Mouse (Mus musculus) testis, postnatal 10 days (tissue): ENCODE data around the gene Iqschfp.

ENCODE experiments used
- DNase-seq: peaks from one replicate; pipeline ENCODE4 v3.0.0; 2021; ENCODE audit warnings: low spot score

Gene Iqschfp

DNA sequence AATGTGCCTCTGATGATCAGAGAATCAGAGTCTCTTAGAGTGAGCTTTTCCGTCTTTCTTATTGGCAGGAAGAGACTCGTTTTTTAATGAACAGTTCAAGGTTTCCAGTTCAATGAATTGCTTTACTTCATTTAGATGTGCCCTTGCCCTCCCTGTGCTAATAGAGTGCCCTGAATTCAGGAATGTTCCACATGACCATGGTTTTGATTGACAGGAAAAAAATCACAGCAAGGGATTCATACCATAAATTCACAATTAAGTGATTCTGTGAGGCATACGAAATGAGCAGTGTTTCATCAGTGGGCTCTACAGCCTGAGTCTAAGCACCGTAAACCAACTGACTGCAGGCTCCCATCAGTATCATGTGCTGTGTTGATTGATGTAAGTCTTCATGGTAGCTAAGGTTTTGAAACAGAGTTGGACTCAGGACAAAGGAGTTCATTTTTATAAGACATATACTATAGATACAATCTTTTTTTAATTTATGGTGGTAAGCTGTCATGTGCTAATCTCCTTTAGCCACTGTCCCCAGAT, 312.0 kb downstream of the Iqschfp start:
- no peak for DNase-seq

DNA sequence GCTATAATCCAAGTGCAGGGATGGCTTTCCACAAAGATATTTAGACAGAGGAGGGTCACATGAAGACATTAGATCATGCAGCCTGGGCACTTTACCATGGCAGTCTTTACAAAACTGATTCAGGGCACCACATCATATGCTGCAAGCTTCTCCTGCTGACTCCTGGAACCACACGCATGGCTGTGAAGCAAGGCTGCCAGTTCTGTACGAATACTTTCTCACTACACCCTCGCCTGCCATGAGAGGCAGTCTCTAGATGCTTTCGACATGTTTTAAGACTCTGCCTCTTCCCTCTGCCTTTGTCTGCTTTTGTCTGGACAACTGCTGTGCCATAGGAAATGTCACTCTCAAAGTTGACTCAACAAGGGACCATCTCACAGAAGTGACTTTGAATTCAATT, 318.4 kb downstream of the Iqschfp start:
- no peak for DNase-seq

- DNase-seq, result no peak
These were observed 329.4 kb downstream of the Iqschfp start for GRCm38 (mm10) chr3:68221452-68221851.

DNA sequence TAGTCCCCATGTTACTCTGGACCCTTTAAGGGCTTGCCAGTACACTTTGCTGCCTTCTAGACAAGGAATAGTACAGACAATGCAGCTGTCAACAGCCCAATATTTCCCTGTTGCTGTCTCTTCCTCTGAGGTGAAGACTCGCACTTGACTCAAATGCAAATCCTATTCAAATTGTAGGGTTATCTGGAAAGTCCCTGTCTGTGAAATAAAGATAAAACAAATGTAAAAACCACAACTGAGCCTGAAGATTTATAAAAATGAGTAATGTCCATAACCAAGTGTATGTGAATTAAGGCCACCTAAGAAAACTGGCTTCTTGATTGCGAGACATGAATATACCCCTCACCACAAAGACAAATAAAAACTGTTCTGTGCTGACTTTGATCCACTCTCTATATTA, 347.9 kb downstream of the Iqschfp start:
- DNase-seq, result no peak

DNA sequence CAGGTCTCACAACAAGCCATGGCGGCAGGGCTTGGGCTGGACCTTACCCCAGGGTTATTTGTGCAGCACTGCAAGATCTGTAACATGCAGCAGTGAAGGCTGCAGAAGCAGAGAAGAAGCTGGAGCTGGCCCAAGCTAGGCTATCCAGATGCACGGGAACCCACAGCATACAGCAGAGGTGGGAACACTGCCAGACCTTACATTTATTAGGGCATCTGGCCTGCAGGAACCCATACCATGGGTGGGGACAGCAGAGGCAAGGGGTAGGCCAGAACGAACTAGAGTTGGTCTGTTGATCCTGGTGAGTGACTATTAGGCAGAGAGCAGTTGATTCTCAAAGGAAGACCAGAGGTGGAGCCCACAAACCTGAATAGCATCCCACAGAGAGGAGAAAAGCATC, 351.2 kb downstream of the Iqschfp start:
- DNase-seq, result no peak

GRCm38 (mm10) chr3:68246154-68246553, 354.1 kb downstream of the Iqschfp start:
- no peak for DNase-seq

- no peak for DNase-seq
These were observed 358.6 kb downstream of the Iqschfp start for GRCm38 (mm10) chr3:68250589-68250988.

- no peak for DNase-seq
These were observed 360.3 kb downstream of the Iqschfp start for GRCm38 (mm10) chr3:68252335-68252734.

- DNase-seq, result no peak
These were observed 370.3 kb downstream of the Iqschfp start for GRCm38 (mm10) chr3:68262304-68262703.

- no peak for DNase-seq
These were observed 375.9 kb downstream of the Iqschfp start for GRCm38 (mm10) chr3:68267905-68268304.

DNA sequence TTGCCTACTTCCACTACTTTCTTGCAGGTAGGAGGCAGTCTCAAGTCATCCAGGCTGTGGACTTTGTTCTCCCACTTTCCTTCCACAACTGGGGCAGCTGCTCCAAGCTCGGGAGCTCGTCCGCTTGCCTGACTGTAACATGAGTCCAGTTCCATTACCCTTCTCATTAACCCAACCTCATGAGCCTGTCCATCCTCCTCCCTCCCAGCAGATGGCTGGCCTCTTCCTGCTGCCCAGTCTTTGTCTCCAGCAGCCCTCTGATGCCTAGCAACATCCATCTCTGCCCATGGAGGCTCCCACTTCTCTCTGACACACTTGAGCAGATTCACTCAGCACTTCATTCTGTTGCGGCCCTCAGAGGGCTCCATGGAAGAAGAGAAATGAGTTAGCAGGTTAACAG, 377.2 kb downstream of the Iqschfp start:
- no peak for DNase-seq

GRCm38 (mm10) chr3:68270246-68270645, 378.2 kb downstream of the Iqschfp start:
- DNase-seq, result no peak

- no peak for DNase-seq
These were observed 379.4 kb downstream of the Iqschfp start for GRCm38 (mm10) chr3:68271457-68271856.

- DNase-seq, result no peak
These were observed 379.8 kb downstream of the Iqschfp start for GRCm38 (mm10) chr3:68271881-68272280.

GRCm38 (mm10) chr3:68282844-68283594, 391.0 kb downstream of the Iqschfp start:
- DNase-seq, result no peak

- no peak for DNase-seq
These were observed 391.6 kb downstream of the Iqschfp start for GRCm38 (mm10) chr3:68283595-68283991.

- DNase-seq, result no peak
These were observed 392.5 kb downstream of the Iqschfp start for GRCm38 (mm10) chr3:68284500-68284899.

DNA sequence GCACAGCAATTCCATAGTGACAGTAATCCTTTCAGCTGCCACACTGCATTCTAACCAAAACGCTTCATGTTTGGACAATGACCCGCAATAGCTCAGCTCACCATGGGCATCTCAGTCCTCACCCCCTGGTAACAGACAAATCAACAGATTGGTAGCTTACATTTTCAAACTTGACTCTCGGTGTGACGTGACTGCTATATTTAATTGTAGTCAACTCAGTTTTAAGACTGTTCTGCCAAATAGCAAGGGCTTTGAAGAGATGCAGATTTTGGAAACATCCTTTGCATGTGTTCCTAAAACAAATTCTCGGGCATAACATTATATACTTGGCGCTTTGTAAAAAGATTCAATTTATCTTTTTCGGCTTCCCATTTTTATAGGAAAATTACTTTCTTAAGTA, 404.7 kb downstream of the Iqschfp start:
- no peak for DNase-seq

GRCm38 (mm10) chr3:68305647-68306046, 413.6 kb downstream of the Iqschfp start:
- no peak for DNase-seq

GRCm38 (mm10) chr3:68306726-68307125, 414.7 kb downstream of the Iqschfp start:
- DNase-seq, result no peak

DNA sequence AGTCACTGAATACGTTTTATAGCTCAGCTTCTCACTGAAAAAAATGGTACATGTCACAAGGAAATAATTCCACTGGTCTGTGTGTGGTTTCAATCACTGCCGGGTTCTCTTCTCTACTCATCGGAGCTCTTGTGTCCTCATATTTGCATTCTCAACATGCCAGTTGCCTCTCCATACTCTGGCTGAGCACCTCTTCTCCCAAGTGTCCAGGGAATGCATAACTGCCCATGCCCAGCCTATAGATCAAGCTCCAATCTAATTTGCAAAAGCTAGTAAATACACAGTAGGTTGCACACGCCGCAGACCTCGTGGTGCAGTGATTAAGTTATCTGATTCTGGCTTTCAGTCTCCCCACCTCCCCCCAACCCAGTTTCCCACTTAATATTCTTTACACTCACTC, 433.5 kb downstream of the Iqschfp start:
- no peak for DNase-seq

DNA sequence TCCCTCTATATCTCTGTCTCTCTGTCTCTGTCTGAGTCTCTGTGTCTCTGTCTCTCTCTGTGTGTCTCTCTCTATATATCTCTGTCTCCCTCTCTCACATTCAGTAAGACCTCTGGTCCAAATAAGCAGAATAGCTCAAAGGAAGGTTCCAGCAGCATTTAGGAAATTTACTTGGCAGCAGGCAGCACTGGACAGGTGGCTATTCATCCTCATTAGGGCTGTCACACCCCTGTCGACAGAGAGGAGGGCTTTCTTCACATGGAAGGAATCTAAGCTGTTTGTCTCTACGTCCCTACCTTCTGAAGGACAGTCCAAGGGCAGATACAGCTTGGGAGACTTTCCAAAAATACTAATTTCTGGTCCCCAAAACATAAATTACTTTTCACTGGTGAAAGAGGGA, 440.5 kb downstream of the Iqschfp start:
- DNase-seq, result no peak

DNA sequence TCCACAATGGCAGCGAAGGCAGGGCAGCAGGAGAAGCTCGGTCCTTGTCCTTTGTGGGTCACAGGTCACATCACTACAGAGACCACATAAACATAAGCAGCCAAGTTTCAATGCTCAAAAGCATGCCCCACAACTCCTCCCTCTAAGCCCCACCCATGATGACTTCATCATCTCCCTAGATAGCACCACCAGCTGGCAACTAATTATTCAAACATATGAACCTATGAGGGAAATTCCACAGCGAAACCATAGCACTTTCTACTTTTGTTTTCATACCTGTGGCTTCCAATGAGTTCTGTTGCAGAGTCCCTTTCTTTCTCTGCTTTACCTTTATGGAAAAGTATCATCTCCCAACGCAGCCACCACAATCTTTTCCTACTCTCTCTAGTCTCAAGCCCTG, 443.5 kb downstream of the Iqschfp start:
- no peak for DNase-seq

DNA sequence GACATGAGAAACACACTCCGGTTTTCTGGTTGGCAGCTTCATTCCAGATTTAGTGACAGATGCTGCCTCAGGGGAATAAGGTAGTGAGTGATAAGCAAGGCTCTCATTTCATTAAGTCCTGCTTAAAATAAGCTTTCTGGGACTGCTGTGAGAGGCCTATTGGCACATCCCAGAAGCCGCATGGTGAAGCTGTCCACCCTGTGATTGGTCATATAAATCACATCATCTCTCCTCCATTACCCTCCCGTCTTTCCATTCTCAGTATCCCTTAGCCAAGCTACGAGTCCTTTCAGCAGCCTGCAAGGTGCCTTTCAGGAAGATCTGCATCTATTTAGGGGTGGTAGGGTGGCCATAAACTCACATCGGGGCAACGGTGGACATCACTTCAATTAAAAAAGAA, 458.6 kb downstream of the Iqschfp start:
- DNase-seq, result no peak
